Mouse (Mus musculus) embryonic facial prominence, embryonic 15.5 days (tissue): ENCODE measurements around the gene Srp54c. TPM values are rescaled to one million over a fixed set of nuclear protein-coding genes. Genes with fewer than 3 reads are reported as not detected.

Experiments used
- polyA plus RNA-seq: library from polyadenylated mRNA; unstranded; fragments of >200 nt; fragmentation: Nextera tagmentation; extraction: Ambion mirVana; gene quantifications from 2 replicates; pipeline ENCODE4 v1.2.1, GENCODE M21; 2015

Gene Srp54c
- polyA plus RNA-seq, 1 experiment from 2014 or later, result 69.2 TPM

Other genes starting within 250 kb of the Srp54c start
- gene Gm20403, start 243.6 kb upstream of the Srp54c start, polyA plus RNA-seq, result not detected in 2 replicates
- gene Baz1a, start 215.8 kb upstream of the Srp54c start, polyA plus RNA-seq, result 25.2 and 26.7 TPM in 2 replicates
- 31.9 and 34.6 TPM in 2 replicates for gene 2700097O09Rik, start 150.1 kb upstream of the Srp54c start, polyA plus RNA-seq
- gene Srp54a, start 149.9 kb upstream of the Srp54c start, polyA plus RNA-seq, result 165 and 177 TPM in 2 replicates
- 29.9 and 33.0 TPM in 2 replicates for gene Fam177a, start 105.7 kb upstream of the Srp54c start, polyA plus RNA-seq
- 53.8 and 59.5 TPM in 2 replicates for gene Srp54b, start 75.1 kb upstream of the Srp54c start, polyA plus RNA-seq
- gene 1700047I17Rik2, start 30.6 kb upstream of the Srp54c start, polyA plus RNA-seq, result 0.75 TPM in 1 of 2 replicates, not detected in the other
- gene 1110008L16Rik, start 69.4 kb downstream of the Srp54c start, polyA plus RNA-seq, result 14.9 and 16.9 TPM in 2 replicates
- 11.4 and 13.5 TPM in 2 replicates for gene Ppp2r3c, start 72.8 kb downstream of the Srp54c start, polyA plus RNA-seq
- 379 and 380 TPM in 2 replicates for gene Psma6, start 154.1 kb downstream of the Srp54c start, polyA plus RNA-seq